Mouse (Mus musculus): ENCODE results near the gene Cyp24a1. TPM values are rescaled to one million over a fixed set of nuclear protein-coding genes. Genes with fewer than 3 reads are reported as not detected.

Cyp24a1 gene
- total and polyA plus RNA-seq, 3 experiments = 0.01 TPM; not detected in 2

- Histone ChIP-seq H3K79me2 (ENCODE audit: control insufficient read depth, insufficient read depth, low read length, poor library complexity) (no peaks in the 10 kb centered on the region), H3K36me3 (ENCODE audit: control insufficient read depth in 1 of 2, insufficient read depth in 2 of 2, low read length in 2 of 2) (no peaks in the 10 kb centered on the region), H3K27ac (ENCODE audit: control insufficient read depth, low read depth, low read length) (no peak overlapping the region), H3K9me3 (replicated peaks; ENCODE audit: insufficient read depth, low read length) (no peaks in the 10 kb centered on the region), H3K9ac (ENCODE audit: control insufficient read depth, low read depth, low read length, poor library complexity, severe bottlenecking) (no peak overlapping the region), H3K4me1 (ENCODE audit: control insufficient read depth in 1 of 2, insufficient read depth in 2 of 2, low read length in 2 of 2) (no peaks in the 10 kb centered on the region), H3K4me3 (ENCODE audit: control insufficient read depth in 1 of 2, insufficient read depth in 1 of 2, low read depth in 2 of 2, low read length in 2 of 2) (no peak overlapping the region), H3K27me3 (ENCODE audit: control insufficient read depth in 1 of 2, insufficient read depth in 2 of 2, low read length in 2 of 2) (no peaks in the 10 kb centered on the region)
- no peak for TF ChIP-seq MAX (IDR thresholded peaks at IDR 0.05; ENCODE audit: low read length)
- TF ChIP-seq ZC3H11A (IDR thresholded peaks at IDR 0.05; ENCODE audit: low read depth, low read length) = no peak
- no peak for TF ChIP-seq SMC3 (IDR thresholded peaks at IDR 0.05; ENCODE audit: low read depth, low read length)
- TF ChIP-seq CHD1 (IDR thresholded peaks at IDR 0.05; ENCODE audit: low read depth, low read length) = no peak
- TF ChIP-seq MYC (IDR thresholded peaks at IDR 0.05; ENCODE audit: low read depth, low read length) = no peak
- DNase-seq (ENCODE audit: low read depth, low spot score) = no peak
Measured at GRCm38 (mm10) chr2:170438782-170439181, 58.2 kb downstream of the Cyp24a1 start.

GRCm38 (mm10) chr2:170436204-170436603 is 60.7 kb downstream of the Cyp24a1 start:
- H3K27me3 ChIP-seq (ENCODE audit: control insufficient read depth in 1 of 2, insufficient read depth in 2 of 2, low read length in 2 of 2) = no peaks in the 10 kb centered on the region
- H3K9ac ChIP-seq (ENCODE audit: control insufficient read depth, low read depth, low read length, poor library complexity, severe bottlenecking) = no peak overlapping the region
- H3K4me3 ChIP-seq (ENCODE audit: control insufficient read depth in 1 of 2, insufficient read depth in 1 of 2, low read depth in 2 of 2, low read length in 2 of 2) = no peak overlapping the region
- H3K79me2 ChIP-seq (ENCODE audit: control insufficient read depth, insufficient read depth, low read length, poor library complexity) = no peaks in the 10 kb centered on the region
- peak; percentile 4 for DNase-seq (ENCODE audit: low read depth, low spot score)
- H3K4me1 ChIP-seq (ENCODE audit: control insufficient read depth in 1 of 2, insufficient read depth in 2 of 2, low read length in 2 of 2) = no peaks in the 10 kb centered on the region
- H3K27ac ChIP-seq (ENCODE audit: control insufficient read depth, low read depth, low read length) = no peak overlapping the region
- H3K36me3 ChIP-seq (ENCODE audit: control insufficient read depth in 1 of 2, insufficient read depth in 2 of 2, low read length in 2 of 2) = no peaks in the 10 kb centered on the region
- no peaks in the 10 kb centered on the region for H3K9me3 ChIP-seq (replicated peaks; ENCODE audit: insufficient read depth, low read length)
- no peak for TF ChIP-seq ZMIZ1 (IDR thresholded peaks at IDR 0.05; ENCODE audit: low read depth, low read length)
- no peak for TF ChIP-seq POLR2A (IDR thresholded peaks at IDR 0.05; ENCODE audit: control insufficient read depth in 1 of 2, insufficient read depth in 1 of 2, low read depth in 1 of 2, low read length in 2 of 2, poor library complexity in 1 of 2)
- TF ChIP-seq POLR2AphosphoS5 (IDR thresholded peaks at IDR 0.05; ENCODE audit: borderline replicate concordance, low read depth, low read length) = no peak
- TF ChIP-seq KAT2A (conservative IDR thresholded peaks at IDR 0.05; ENCODE audit: low read depth, low read length) = no peak
- no peak for TF ChIP-seq GATA1 (IDR thresholded peaks at IDR 0.05; ENCODE audit: low read depth, low read length)
- no peak for TF ChIP-seq MYB (IDR thresholded peaks at IDR 0.05; ENCODE audit: low read depth, low read length)
- TF ChIP-seq ZNF384 (IDR thresholded peaks at IDR 0.05; ENCODE audit: low read depth, low read length) = no peak
- no peak for TF ChIP-seq USF1 (IDR thresholded peaks at IDR 0.05; ENCODE audit: low read depth, low read length)
- no peak for TF ChIP-seq MYC (IDR thresholded peaks at IDR 0.05; ENCODE audit: low read depth, low read length)
- TF ChIP-seq MAFK (IDR thresholded peaks at IDR 0.05; ENCODE audit: borderline replicate concordance, low read depth, low read length) = no peak

Other genes starting within 250 kb of the Cyp24a1 start
- 0.20 and 0.35 TPM in 2 replicates for gene Bcas1, start 69.3 kb downstream of the Cyp24a1 start, total RNA-seq (2012; rRNA removed)
- under 1 TPM in 1 of 2 experiments, not detected in 1; 0.13 TPM for gene Bcas1, start 69.3 kb downstream of the Cyp24a1 start, polyA plus RNA-seq (2012; ENCODE audit: insufficient read depth in 1 of 2, insufficient read length in 2 of 2, low read depth in 1 of 2, low replicate concordance in 2 of 2, missing spikeins in 1 of 2)
- 70.9 and 75.7 TPM in 2 replicates for gene Pfdn4, start 717 bp downstream of the Cyp24a1 start, total RNA-seq (2012; rRNA removed)
- 10 to 100 TPM in 1 of 2 experiments, not detected in 1; 60.5 TPM for gene Pfdn4, start 717 bp downstream of the Cyp24a1 start, polyA plus RNA-seq (2012; ENCODE audit: insufficient read depth in 1 of 2, insufficient read length in 2 of 2, low read depth in 1 of 2, low replicate concordance in 2 of 2, missing spikeins in 1 of 2)
- not detected in 2 replicates for gene 4930470P17Rik, start 104.9 kb upstream of the Cyp24a1 start, total RNA-seq (2012; rRNA removed)
- not detected for gene 4930470P17Rik, start 104.9 kb upstream of the Cyp24a1 start, polyA plus RNA-seq (2012; ENCODE audit: insufficient read depth in 1 of 2, insufficient read length in 2 of 2, low read depth in 1 of 2, low replicate concordance in 2 of 2, missing spikeins in 1 of 2)
- gene Dok5, start 234.7 kb upstream of the Cyp24a1 start, total RNA-seq (2012; rRNA removed) = not detected in 2 replicates
- not detected for gene Dok5, start 234.7 kb upstream of the Cyp24a1 start, polyA plus RNA-seq (2012; ENCODE audit: insufficient read depth in 1 of 2, insufficient read length in 2 of 2, low read depth in 1 of 2, low replicate concordance in 2 of 2, missing spikeins in 1 of 2)

All from MEL (cell line).